Mouse (Mus musculus) gastrocnemius, adult 2 months (tissue): ENCODE results near the gene 3110082I17Rik. TPM values are rescaled to one million over a fixed set of nuclear protein-coding genes. Genes with fewer than 3 reads are reported as not detected.
A peak's percentile ranks its signal among the peaks of the same experiment; 100 is the strongest.

Experiments
- DNase-seq: peaks from one replicate; pipeline ENCODE4 v3.0.0; 2022
- H3K27ac ChIP-seq: fragments of 200-600 bp; 2 replicates; pipeline ENCODE4 v1.8.1; 2022; ENCODE audit warnings: mild to moderate bottlenecking
- H3K4me3 ChIP-seq: fragments of 200-600 bp; 2 replicates; pipeline ENCODE4 v1.8.1; 2022; ENCODE audit warnings: mild to moderate bottlenecking, moderate library complexity
- CTCF ChIP-seq: fragments of 200-600 bp; IDR thresholded peaks from 2 replicates; pipeline ENCODE4 v1.8.1; 2022; ENCODE audit warnings: antibody characterized with exemption, mild to moderate bottlenecking, moderate library complexity
- intact Hi-C: fragments of 180-260 bp; cut with DNase I; formaldehyde crosslinking; loops from one replicate; pipeline ENCODE4 v1.15.1; 2025
- total RNA-seq, 2 experiments: library from RNA; stranded (reverse); gene quantifications; 2 replicates each; pipeline ENCODE4 v1.2.3; 2021

3110082I17Rik gene
- total RNA-seq, 2 experiments from 2014 or later, result 7.9 to 10.3 TPM

GRCm38 (mm10) chr5:139445258-139445657, 15.1 kb downstream of the 3110082I17Rik start:
- intact Hi-C loops, result no loop called here
- DNase-seq, result peak; percentile 38
- H3K4me3 ChIP-seq, result no peak overlapping the region
- TF ChIP-seq CTCF, result peak; percentile 43
- H3K27ac ChIP-seq, result no peak overlapping the region

GRCm38 (mm10) chr5:139442962-139443361, 17.4 kb downstream of the 3110082I17Rik start:
- Histone ChIP-seq H3K4me3 (no peak overlapping the region), H3K27ac (peak overlapping the region; percentile 74)
- no peak for DNase-seq
- intact Hi-C loops, result no loop called here
- TF ChIP-seq CTCF, result no peak

GRCm38 (mm10) chr5:139442428-139442827, 17.9 kb downstream of the 3110082I17Rik start:
- peak overlapping the region; percentile 74 for H3K27ac ChIP-seq
- H3K4me3 ChIP-seq, result no peak overlapping the region
- intact Hi-C loops, result no loop called here
- DNase-seq, result no peak
- no peak for TF ChIP-seq CTCF

GRCm38 (mm10) chr5:139441726-139442018, 18.7 kb downstream of the 3110082I17Rik start:
- no peak for TF ChIP-seq CTCF
- intact Hi-C loops, result no loop called here
- DNase-seq, result no peak
- Histone ChIP-seq H3K27ac (peak overlapping the region; percentile 74; the same call in 1 of the 2 replicates), H3K4me3 (no peak overlapping the region)

- DNase-seq, result no peak
- no peak for TF ChIP-seq CTCF
- Histone ChIP-seq H3K4me3 (no peak overlapping the region), H3K27ac (peak overlapping the region; percentile 74; the same call in 1 of the 2 replicates)
- intact Hi-C loops, result no loop called here
These were observed 19.2 kb downstream of the 3110082I17Rik start for GRCm38 (mm10) chr5:139440926-139441725.

GRCm38 (mm10) chr5:139440451-139440850, 19.9 kb downstream of the 3110082I17Rik start:
- peak; percentile 54 for DNase-seq
- intact Hi-C loops, result no loop called here
- Histone ChIP-seq H3K4me3 (no peak overlapping the region), H3K27ac (0 out of 2 replicates have a peak overlapping the region, but pooled peaks have one; percentile 20)
- no peak for TF ChIP-seq CTCF

- no peak overlapping the region for H3K4me3 ChIP-seq
These were observed 21.9 kb downstream of the 3110082I17Rik start for GRCm38 (mm10) chr5:139438440-139438839.

GRCm38 (mm10) chr5:139437769-139438168, 22.6 kb downstream of the 3110082I17Rik start:
- Histone ChIP-seq H3K4me3 (no peak overlapping the region), H3K27ac (peak overlapping the region; percentile 49)
- DNase-seq, result no peak
- no peak for TF ChIP-seq CTCF
- intact Hi-C loops, result no loop called here

More at GRCm38 (mm10) chr5:139438440-139438839, 21.9 kb downstream of the 3110082I17Rik start:
- no peak for DNase-seq
- H3K27ac ChIP-seq, result no peak overlapping the region
- no peak for TF ChIP-seq CTCF
- intact Hi-C loops, result no loop called here

- no peak overlapping the region for H3K4me3 ChIP-seq
- H3K27ac ChIP-seq, result peak overlapping the region; percentile 70
- intact Hi-C loops, result no loop called here
- DNase-seq, result peak; percentile 43
- no peak for TF ChIP-seq CTCF
These were observed 25.4 kb downstream of the 3110082I17Rik start for GRCm38 (mm10) chr5:139434940-139435339.

GRCm38 (mm10) chr5:139433842-139434568, 26.3 kb downstream of the 3110082I17Rik start:
- Histone ChIP-seq H3K27ac (peak overlapping the region; percentile 70), H3K4me3 (no peak overlapping the region)
- intact Hi-C loops, result no loop called here
- no peak for TF ChIP-seq CTCF
- peak; percentile 49 for DNase-seq

- peak; percentile 35 for DNase-seq
- intact Hi-C loops, result no loop called here
- no peak overlapping the region for H3K4me3 ChIP-seq
- peak overlapping the region; percentile 70 for H3K27ac ChIP-seq
- no peak for TF ChIP-seq CTCF
These were observed 27.4 kb downstream of the 3110082I17Rik start for GRCm38 (mm10) chr5:139432747-139433508.

GRCm38 (mm10) chr5:139432333-139432732, 28.0 kb downstream of the 3110082I17Rik start:
- Histone ChIP-seq H3K4me3 (no peak overlapping the region), H3K27ac (peak overlapping the region; percentile 38; the same call in 1 of the 2 replicates)
- intact Hi-C loops, result no loop called here
- DNase-seq, result no peak
- TF ChIP-seq CTCF, result no peak

GRCm38 (mm10) chr5:139429818-139430341, 30.4 kb downstream of the 3110082I17Rik start:
- TF ChIP-seq CTCF, result no peak
- intact Hi-C loops, result no loop called here

More at GRCm38 (mm10) chr5:139429818-139430341, 30.4 kb downstream of the 3110082I17Rik start:
- peak overlapping the region; percentile 16; the same call in 1 of the 2 replicates for H3K27ac ChIP-seq
- DNase-seq, result no peak
- no peak overlapping the region for H3K4me3 ChIP-seq
